Mouse (Mus musculus): ENCODE data around the gene Lrit3.

GRCm38 (mm10) chr3:129782746-129783145 is 21.1 kb downstream of the Lrit3 start:
- TF ChIP-seq POLR2A (IDR thresholded peaks at IDR 0.05; ENCODE audit: control insufficient read depth, extremely low read depth, insufficient read depth, low read length, poor library complexity) (no peak), CTCF (IDR thresholded peaks at IDR 0.05; ENCODE audit: borderline replicate concordance, control insufficient read depth, extremely low read depth, insufficient read depth, low read length, poor library complexity) (no peak)

All from thymus, adult 2 months (tissue).